Mouse (Mus musculus): ENCODE measurements at regions not wholly inside any gene's neighbourhood (a gene's known extent, or its start where the extent isn't known, plus 50 kb on each side); places are given as distances from the start of the nearest gene placed in this dataset.

DNA sequence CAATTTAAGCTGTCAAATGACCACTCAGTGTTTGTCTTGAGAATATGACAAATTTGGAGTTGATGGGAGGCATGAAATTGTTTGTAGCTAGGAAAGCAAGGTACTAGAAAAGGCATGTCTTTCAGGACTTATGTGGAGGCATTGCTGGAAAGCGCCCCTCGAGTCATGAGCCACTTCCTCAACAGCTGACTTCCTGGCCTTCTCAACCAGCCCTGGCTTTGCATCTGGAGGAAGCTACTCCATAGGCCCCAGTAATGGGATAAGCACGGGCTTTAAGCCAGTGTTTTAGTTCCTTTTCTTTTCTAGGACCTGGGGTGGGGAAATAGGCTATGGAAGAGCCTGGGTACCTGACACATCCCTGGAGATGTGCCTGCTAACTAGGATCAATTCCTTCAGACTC lies 60.3 kb upstream of the Tbc1d5 start:
- Histone ChIP-seq H3K4me3 (ENCODE audit: control insufficient read depth, insufficient read depth, low read length) (no peak overlapping the region), H3K27ac (ENCODE audit: control insufficient read depth, insufficient read depth, low read length) (no peak overlapping the region), H3K36me3 (ENCODE audit: control insufficient read depth, insufficient read depth, low read length) (no peaks in the 10 kb centered on the region), H3K4me1 (replicated peaks; ENCODE audit: control insufficient read depth, insufficient read depth, low read length) (no peaks in the 10 kb centered on the region), H3K27me3 (ENCODE audit: control insufficient read depth, insufficient read depth, low read length) (no peaks in the 10 kb centered on the region)
- DNase-seq: no peak
- TF ChIP-seq CTCF (IDR thresholded peaks at IDR 0.05; ENCODE audit: borderline replicate concordance, control insufficient read depth, extremely low read depth, insufficient read depth, low read length, poor library complexity): no peak
- WGBS: 17% methylated on average over 3 of the region's 3 CpGs

Data from thymus, adult 2 months (tissue).